Comparison of ENCODE assay signal across 15 mouse cellular contexts in the genomic region with DNA sequence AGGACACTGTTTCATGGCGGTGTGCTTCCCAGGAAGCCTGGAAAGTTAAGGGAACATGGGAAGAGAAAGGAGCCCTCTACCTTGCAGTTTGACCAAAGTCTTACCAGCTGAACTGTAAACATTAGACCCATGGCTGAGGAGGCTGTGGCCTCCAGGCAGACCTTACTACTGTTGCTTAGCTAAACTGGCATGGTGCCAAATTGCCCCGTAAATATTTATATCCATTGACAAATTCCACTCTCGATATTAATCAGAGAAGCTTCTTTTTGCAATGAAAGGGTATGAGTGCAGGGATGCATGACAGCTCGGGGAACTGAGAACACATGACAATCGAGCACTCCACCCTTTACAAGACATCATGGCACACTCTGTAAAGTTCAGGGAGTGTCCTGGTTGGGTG.
"Had no signal": no experiment of that assay in that cellular context is flagged by ENCODE, and none has a peak within 500 bp of the region (broad histone marks: within the 10 kb centered on the region; RNA-seq: fewer than 3 reads in every experiment).

No protein-coding gene starts in this region.

- H3K4me1 ChIP-seq: liver, embryonic 12.5 days; midbrain, embryonic 13.5 days; midbrain, embryonic 15.5 days; neural tube, embryonic 12.5 days had no signal

- H3K36me3 ChIP-seq: liver, embryonic 12.5 days; lung, embryonic 15.5 days; midbrain, embryonic 13.5 days; midbrain, embryonic 15.5 days; neural tube, embryonic 12.5 days; stomach, embryonic 15.5 days had no signal

- ATAC-seq: liver, embryonic 12.5 days; midbrain, embryonic 13.5 days; midbrain, embryonic 15.5 days had no signal

- H3K9ac ChIP-seq: liver, embryonic 12.5 days; liver, embryonic 14.5 days; lung, embryonic 15.5 days; midbrain, embryonic 13.5 days; midbrain, embryonic 15.5 days; neural tube, embryonic 12.5 days; stomach, embryonic 15.5 days had no signal

- H3K27me3 ChIP-seq: liver, embryonic 12.5 days; lung, embryonic 15.5 days; midbrain, embryonic 13.5 days; midbrain, embryonic 15.5 days; neural tube, embryonic 12.5 days; stomach, embryonic 15.5 days had no signal

- DNase-seq: right cerebral cortex, postnatal 14 days; thymus, adult 2 months; thymus, postnatal 25 days; thymus, postnatal 4 days had no signal

- H3K4me3 ChIP-seq: liver, embryonic 12.5 days; lung, embryonic 15.5 days; megakaryocyte, embryonic 14.5 days; midbrain, embryonic 13.5 days; midbrain, embryonic 15.5 days; neural tube, embryonic 12.5 days; stomach, embryonic 15.5 days had no signal

- H3K27ac ChIP-seq: liver, embryonic 12.5 days; liver, embryonic 14.5 days; lung, embryonic 15.5 days; macrophage; midbrain, embryonic 13.5 days; midbrain, embryonic 15.5 days; neural tube, embryonic 12.5 days; stomach, embryonic 15.5 days; stomach, postnatal 0 days had no signal

- H3K9me3 ChIP-seq: liver, embryonic 12.5 days; lung, embryonic 15.5 days; midbrain, embryonic 13.5 days; midbrain, embryonic 15.5 days; neural tube, embryonic 12.5 days; stomach, embryonic 15.5 days had no signal

- H3K4me2 ChIP-seq: liver, embryonic 12.5 days; lung, embryonic 15.5 days; midbrain, embryonic 11.5 days; midbrain, embryonic 13.5 days; midbrain, embryonic 15.5 days; neural tube, embryonic 12.5 days; stomach, embryonic 15.5 days had no signal
